Mouse (Mus musculus): Measurements from ENCODE around the gene Syt1.

The Syt1 gene

DNA sequence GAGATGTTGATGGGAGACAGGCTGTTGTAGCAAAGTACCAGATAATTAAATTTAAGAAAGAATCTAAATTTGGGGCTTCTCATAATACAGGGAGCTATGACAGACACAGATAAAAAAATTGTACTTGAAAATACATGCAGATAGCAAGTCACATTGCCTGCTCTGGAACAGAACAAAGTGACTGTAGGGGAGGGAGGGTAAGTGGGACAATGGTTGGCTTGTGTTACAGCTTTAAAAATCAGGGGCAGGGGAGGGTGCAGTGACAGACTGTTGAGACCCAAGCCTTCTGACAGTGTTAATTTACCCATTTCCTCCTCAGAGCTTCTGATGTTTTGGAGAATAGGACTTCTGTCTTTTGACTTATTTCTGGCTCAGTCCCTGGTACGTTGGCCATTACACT lies 126.3 kb downstream of the Syt1 start:
- DNase-seq: no peak

DNA sequence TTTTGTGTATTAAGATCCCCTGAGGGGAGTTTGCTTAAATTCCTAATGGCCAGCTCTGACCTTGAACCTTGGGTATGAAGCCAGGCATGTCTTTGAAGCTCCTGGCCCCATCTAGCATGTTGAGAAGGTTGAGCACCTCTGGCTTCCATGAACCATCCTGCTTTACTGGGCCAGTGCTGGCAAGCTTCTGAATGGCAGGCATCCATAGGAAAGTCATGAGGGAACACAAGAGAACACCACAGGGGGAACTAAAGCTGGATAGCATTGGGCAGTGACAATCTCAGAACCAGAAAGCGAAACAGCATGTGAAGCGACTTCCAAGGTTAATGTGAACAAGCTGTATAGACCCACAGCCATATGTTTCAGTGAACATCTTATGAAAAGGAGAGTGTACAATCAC lies 130.4 kb downstream of the Syt1 start:
- peak; percentile 67 for DNase-seq

DNA sequence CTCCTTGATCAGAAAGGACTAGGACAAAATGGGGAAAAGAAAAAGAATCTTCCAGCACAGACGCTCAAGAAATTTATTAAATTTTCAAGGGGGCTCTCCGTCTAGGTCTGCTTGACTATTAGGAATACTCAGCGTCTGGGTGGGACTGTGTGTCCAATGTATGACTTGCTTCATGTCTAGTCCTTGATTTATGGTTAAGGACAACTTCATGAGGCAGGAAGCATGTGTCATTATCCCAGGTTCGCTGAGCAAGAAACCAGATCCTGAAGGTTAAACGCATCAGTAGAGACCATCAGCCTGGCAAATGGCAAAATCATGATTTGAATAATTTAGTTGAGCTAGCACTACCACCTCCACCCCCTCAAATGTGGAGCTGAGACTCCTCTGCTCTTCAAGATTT lies 135.1 kb downstream of the Syt1 start:
- no peak for DNase-seq

DNA sequence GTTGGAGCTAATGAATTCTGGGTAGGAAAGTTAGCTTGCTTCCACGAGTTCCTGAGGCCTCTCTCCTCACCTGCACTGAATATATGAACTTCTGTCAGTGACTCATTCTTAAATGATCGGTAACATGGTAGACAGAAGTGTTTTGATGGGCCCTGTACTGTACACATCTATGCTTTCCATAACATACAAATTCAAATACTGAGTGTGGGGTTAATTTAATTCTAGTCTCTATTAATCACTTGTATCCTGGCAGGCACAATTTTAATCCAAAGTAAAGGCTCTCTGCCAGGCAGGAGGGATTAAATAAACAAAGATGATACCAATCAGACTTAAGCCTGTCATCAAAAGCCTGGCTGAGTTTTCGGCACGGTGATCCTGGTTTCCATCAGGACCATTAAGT lies 136.1 kb downstream of the Syt1 start:
- no peak for DNase-seq

DNA sequence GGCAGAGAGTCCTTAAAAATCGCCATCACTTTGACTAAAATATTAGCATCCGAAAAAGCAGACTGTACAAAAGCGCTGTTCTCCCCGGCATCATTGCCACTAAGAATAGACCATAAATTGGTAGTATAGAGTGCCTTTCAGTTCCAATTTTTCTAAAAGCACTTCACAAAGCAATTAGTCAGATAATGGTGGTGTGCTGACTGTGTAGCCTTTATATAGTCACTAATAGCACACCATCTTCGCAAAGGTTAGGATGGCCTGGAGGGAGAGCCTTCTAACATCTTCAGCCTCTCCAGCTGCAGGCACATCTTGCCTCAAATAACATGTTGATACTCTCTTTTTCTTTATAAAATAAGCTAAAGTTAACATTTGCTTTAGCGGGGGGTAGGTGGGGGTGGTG lies 138.4 kb downstream of the Syt1 start:
- DNase-seq: no peak

DNA sequence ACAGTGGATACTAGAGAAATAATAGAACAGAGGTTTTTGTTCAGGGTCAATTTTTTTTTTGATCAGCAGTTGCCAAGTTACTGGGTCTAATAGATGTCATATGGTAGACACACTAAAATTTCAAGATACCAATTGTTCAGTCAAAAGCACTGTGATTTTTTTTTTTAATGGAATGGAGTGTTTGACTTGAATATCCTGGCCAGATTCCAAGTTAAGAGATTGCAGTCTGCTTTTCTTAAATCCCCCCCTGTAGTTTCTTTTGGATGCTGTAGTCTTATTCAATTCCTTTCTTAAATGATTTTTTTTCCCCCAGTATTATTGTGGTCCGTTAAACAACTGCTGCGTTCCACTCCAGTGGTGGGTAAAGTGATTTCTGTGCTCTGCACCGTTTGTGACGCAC lies 140.2 kb downstream of the Syt1 start:
- peak; percentile 41 for DNase-seq

DNA sequence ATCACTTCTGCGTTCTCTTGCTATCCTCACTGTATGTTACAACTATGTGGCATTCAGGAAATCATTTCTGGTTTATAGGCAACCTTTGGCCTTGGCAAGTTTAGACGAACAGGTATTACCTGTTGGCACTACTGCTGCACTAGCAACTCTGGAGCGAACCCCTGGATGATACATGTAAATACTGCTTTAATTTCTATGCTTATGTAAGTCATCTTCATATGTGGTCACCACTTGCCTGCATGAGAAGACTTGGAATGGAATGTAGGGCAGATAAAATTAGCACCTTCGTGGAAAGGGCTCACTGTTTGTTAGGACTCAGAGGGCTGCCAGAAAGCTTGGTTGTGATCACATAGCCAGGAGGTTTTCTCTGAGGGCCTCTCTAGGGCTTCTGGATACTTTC lies 142.6 kb downstream of the Syt1 start:
- DNase-seq: peak; percentile 90

DNA sequence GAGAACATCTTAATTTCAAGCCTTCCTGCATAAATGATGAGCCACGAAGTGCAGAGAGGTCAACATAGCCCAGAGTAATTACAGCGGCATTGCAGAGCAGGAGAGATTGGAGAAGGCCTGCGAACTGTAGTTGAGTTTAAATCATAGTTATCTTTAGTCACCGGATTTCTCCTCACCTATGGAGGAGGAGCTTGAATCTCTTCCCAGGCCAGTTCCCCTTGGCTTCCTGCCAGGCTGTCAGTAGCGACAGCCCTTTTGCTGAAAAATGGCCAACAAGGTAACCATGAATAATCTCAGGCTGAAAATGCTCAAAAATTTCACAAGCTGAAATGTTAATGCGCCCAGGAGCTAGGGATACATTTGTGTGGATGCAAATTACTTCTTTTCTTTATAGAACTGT lies 143.6 kb downstream of the Syt1 start:
- peak; percentile 94 for DNase-seq

DNA sequence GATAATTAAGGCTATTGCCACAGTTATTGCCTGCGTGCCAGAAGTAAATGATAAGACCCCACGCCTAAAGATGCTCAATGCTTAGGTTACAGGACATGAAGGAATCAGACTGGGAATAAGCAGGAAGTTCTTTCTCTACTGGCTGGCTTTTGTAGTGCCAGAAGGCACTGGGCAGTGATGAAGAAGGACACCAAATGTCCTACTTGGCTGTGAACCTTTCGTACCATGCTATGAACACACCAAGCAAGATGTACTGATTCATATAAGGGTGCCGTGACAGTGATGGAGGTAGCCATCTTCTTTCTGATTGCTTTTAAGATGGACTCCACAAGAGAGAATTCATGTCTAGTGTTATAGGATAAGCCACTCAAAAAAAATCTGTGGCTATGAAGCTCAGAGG lies 145.2 kb downstream of the Syt1 start:
- DNase-seq: peak; percentile 61

DNA sequence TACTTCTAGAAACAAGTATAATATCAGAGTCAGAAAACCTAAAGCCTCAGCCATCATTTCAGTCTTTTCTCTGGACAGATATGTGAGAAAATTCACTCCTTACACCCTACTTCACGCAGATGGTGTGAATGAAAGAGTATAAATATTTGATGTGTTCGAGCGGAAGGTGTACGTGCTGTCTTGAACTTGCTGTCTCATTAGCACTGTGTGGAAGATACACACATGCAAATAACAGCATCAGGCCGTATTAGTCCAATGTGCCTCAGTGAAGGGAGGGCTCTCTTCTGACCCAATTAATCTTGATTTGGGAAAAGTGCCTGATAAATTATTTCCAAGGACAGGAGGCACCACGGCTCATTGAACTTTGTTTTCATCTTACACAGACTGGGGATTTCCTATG lies 154.8 kb downstream of the Syt1 start:
- no peak for DNase-seq

DNA sequence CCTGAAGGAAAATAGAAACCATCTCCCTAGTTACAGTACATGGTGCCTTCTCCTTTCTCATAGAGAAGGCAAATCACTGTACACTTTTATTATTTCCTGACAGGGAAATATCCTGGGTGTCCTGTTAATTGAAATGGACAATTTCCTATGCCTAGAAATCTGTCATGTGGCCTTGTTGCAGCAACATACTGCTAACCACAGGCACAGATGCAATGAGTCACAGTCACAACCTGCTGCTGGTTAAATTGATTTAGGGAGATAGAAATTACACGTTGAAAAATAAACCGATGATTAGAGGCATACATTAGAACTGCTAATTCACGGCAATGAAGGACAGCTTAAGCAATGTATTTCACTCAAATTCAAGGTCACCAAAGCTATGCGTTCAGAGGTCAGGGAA lies 158.0 kb downstream of the Syt1 start:
- peak; percentile 69 for DNase-seq

DNA sequence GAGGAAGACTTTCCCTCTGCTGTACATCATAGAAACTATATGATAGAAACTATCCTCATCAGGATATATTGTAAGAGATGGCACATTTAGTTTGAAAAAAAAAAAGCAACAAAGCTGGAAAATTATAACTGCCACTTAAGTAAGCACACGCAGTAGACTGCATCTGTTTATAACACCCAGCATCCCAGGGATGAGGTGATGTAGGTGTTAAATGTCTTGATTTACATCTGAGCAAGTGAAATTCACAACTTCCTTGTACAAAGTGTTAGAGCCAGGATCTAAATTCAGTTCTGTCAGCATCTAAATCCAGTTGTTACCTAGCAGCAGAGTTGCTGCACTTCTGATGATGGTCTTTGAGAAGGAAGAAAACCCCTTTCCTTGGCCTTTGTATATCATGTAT lies 173.3 kb downstream of the Syt1 start:
- no peak for DNase-seq

DNA sequence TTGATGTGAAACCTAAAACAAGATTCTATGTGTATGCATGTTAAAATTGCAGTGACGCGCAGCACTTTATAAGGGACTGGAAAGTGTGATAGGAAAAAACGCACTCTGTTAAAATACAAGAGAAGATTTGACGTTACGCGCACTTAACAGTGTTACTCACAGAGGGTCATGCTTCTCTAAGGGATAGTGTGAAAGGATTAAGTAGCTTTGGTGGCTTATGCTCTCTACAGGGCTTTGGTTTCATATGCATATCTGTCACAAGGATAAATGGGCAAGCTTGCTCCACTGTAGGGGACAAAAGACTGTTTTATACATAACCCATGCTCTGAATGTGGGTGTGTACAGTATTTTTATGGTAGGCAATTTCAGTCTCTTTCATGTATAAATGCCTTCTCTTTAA lies 178.5 kb downstream of the Syt1 start:
- peak; percentile 53 for DNase-seq

DNA sequence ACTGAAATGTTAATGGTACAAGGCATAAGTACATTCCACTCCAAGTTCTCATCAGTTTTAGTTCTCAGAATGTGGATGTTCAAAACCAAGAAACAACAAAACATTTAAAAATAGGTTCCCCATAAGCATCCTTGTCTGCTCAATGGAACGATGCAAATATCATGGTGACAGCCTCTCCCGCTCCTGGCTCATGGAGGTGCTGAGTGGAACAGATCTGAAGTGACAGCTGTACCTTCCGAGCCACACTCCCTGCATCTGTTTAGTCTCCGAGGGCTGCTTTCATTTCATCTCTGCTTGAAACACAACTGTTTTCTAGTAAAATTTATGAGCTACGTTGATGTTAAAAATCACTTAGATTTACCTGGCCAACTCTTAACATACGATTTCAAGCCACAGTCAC lies 179.0 kb downstream of the Syt1 start:
- DNase-seq: peak; percentile 78

DNA sequence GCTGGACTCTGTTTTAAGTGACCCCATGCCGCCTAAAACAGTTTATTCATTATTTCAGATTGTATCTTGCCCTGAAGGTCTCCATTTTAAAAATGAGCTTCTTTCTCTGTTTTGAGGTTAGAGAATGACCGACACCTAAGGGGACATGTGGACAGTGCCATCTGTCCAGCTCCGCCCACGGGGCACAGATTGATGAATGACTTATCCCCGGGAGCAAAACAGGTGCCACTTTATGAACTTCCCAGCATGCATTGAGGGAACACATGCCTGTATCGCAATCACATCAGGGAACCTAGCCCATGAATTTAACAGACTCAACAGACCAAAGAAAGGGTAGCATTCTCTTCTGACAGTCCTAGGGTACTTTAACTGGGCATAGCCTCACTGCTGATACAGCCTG lies 188.5 kb downstream of the Syt1 start:
- DNase-seq: peak; percentile 61

DNA sequence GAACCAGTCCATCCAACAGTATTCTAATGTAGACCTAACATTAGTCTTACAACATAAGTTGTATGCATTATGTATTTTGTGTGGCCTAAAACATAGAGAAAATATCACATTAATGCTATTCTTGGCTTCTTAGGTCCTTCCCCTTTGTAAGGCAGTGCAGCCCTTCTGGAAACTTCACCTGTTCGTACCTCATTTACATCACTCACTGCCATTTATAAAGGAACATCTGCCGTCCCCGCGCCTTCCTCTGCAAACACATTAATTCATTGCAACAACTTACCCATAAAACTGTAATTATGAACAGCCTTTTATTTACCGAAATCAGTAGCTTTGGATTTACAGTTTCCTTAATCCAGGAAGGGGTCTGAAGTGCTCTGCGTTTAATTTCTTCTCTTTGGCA lies 195.4 kb downstream of the Syt1 start:
- DNase-seq: no peak

DNA sequence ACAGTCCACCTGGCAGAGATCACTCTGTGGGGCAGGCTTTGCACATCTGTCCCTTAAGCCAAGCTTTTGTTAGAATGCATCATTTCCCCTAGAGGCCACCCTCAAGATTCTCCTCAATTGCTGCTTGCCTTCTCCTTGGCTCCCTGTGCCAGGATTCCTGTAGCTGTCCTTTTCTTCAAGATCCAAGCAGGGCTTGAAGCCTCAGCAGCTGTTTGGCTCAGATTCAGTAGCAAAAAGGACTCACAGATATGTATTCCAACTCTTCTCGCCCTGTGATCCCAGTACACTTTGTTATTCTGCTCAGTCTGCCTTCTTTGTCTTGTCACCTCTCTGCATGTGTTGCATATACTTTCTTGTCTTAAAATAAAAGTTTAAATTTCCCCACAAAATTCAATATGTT lies 206.4 kb downstream of the Syt1 start:
- DNase-seq: no peak

DNA sequence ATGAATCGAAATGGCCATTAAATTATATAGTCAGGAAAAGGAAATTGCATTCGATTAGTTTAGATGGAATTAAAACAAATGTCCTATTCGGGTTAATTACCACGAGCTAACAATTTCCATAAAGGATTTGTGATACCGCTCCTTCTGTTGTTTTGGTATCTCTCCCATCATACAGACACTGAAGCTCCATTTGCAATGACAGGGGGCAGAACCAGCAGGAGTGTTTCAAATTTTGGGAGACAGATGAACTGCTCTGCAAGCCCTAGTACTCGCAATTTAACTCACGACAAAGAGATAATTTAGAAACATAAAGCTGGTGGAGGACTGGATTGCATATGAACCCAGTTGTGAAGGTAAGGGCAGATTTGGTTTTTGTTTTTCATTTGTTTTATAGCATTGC lies 210.0 kb downstream of the Syt1 start:
- peak; percentile 39 for DNase-seq

DNA sequence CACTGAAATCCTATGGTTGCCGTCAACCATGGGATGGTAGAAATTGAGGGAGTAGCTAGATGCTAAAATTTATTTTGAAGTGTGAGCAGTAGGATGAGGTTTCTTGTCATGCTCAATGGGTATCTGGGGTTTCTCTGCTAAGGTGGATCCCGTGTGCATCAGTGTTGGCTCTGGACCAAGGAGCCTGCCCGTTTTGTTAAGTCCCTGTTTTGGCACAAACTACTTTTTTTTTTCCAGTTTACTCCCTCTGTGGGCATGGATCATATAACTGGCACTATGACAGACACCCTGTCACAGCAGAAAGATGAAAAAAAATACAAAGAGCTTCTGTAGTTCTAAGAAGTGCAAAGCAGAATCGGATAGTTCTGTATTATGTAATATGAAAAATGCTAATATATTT lies 212.0 kb downstream of the Syt1 start:
- DNase-seq: peak; percentile 73

DNA sequence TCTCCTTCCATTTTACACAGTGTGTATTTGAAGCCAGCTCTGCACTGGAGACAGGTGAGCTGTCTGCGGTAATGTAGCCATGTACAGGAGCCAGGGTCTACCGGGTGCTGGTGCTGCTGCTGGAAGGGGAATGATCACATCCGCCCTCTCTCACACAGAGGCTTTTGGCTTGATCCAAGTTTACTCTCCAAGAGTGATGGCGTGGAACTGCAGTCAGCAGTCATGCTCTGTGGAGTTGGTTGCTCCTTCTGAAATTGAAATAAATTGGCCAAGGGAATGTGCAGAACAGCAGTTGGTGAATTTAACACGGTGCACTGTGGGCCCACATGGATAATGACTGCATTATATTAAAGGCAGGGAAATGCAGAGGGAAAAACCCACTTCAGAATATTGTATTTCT lies 228.0 kb downstream of the Syt1 start:
- no peak for DNase-seq

DNA sequence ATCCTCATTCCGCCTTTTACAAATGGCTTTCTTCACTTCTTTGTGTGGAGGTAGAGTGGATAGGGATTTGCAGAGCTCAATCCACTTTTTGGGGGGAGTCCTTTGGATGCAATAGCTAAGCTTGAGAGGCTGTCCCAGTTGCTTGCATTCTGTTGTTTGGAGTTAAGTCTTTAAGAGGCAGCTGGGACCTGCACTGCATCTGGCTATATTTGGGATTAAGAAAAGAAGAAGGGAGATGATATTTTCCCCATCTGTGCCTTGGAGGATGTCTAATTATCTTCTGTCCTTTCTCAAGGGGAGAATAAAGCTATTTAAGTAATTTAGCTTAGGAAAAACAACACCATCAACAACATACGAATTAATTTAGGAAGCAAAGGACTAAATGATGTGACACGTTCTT lies 230.2 kb downstream of the Syt1 start:
- DNase-seq: no peak

DNA sequence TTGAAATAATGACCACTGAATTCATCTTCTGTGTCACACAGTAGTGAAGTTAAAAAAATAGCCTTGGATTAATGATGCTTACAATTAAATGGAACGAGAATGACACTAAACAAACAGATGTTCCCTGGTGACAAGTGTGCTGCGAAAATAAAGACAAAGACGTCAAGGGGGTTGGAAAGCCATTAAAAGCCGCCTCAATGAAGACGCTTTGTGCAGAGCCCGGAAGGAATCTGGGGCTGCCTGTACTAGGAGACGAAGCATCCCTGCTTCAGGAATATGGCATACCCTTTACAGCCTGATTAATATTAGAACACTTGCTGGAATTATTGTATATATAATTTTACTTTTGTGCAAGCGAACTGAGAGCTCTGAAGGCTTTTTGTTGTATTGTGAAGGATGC lies 234.0 kb downstream of the Syt1 start:
- no peak for DNase-seq

DNA sequence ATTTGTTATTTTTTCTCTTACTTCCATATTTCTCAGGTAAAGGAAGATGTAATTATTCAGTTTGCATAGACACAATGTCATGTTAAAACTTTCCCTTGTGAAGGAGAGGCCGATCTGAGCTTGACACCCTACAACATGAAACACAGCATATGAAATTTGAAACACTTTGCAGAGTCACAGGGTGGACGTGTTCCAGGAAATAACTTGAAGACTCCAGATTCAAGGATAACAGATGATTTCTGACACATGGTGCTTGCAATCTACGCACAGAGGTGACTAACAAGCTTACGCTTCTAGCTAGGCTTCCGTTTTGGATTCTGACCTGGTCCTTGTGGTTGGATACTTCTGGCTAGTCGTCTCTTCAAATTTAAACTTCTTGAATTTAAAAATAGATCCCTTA lies 239.7 kb downstream of the Syt1 start:
- no peak for DNase-seq

DNA sequence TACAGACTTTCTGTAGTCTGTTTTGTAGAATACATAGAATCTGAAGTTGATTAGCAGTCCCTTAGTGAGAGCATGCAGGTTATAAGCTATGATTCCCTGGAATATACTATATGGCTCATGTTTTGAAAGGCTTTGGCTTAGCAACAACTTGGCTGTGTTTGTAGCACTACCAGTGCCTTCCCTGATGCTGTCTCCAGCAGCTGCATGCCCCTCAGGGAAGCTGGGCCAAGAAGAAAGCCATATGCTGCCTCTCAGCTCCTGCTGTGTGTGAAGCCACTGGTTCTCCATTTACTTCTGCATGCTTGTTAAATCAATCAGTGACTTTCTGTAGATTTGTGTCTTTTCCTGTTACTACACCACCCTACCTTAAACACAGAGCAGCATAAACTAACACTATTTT lies 245.2 kb downstream of the Syt1 start:
- peak; percentile 82 for DNase-seq

DNA sequence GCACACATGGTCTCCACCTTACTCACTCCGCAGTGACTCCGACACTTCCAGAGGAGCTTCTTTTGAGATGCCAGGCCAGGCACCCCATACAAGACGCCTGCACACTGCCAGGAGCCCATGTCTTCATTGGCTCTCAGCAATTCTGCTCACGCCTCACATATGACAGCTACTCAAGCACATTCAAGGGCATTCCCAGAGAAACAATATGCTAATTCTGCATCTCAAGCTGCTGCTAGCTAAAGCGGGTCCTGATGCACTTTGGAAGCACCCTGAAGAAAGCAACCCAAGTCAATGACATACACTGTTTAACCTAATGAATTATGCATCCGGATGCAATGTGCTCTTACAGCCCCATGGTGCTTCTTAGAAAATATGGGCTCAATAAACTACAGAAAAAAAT lies 247.1 kb downstream of the Syt1 start:
- no peak for DNase-seq

DNA sequence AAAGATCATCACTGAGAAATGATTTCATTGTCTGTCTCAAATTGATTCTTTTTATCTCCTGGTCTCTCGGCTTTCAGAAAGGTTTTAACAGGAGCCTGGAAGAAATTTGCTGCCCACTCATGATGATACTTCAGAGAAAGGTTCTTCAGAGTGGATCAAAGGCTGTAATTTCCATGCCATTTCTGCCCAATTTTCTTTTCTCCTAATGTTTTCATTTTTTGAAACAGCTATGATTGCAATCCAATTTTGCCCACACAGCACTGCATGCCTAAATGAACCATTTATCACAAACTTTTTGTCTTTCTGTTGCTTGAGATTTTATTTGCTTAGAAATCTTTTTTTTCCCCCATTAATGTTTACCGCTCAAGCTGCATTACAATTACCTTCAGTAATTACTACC lies 257.5 kb downstream of the Syt1 start:
- no peak for DNase-seq
